In genomic region chr4:53847541-53847940, GRCm38 (mm10) we compare ENCODE assay signal across 14 mouse cellular contexts.
"Had no signal": no experiment of that assay in that cellular context is flagged by ENCODE, and none has a peak within 500 bp of the region (broad histone marks: within the 10 kb centered on the region; RNA-seq: fewer than 3 reads in every experiment).

No protein-coding gene starts in this region.

- H3K4me1 ChIP-seq: kidney, embryonic 15.5 days; limb, embryonic 12.5 days; limb, embryonic 15.5 days; liver, embryonic 13.5 days had no signal

- H3K27me3 ChIP-seq: kidney, embryonic 15.5 days; limb, embryonic 12.5 days; limb, embryonic 15.5 days; liver, embryonic 13.5 days had no signal

- H3K4me3 ChIP-seq: kidney, embryonic 15.5 days; limb, embryonic 12.5 days; limb, embryonic 15.5 days; liver, embryonic 13.5 days had no signal

- H3K36me3 ChIP-seq: liver, embryonic 13.5 days had no signal

- DNase-seq: kidney, adult 8-10 months; kidney, postnatal 10 days; kidney, postnatal 36 days; layer of hippocampus, postnatal 36 days; left cerebral cortex, postnatal 4 days; liver, embryonic 13.5 days; lung, embryonic 14.5 days; midbrain, embryonic 14.5 days; thymus, adult 18-20 months; thymus, postnatal 36 days had no signal

- H3K9me3 ChIP-seq: kidney, embryonic 15.5 days; limb, embryonic 12.5 days; limb, embryonic 15.5 days; liver, embryonic 13.5 days had no signal

- H3K27ac ChIP-seq: kidney, embryonic 15.5 days; limb, embryonic 12.5 days; limb, embryonic 15.5 days; liver, embryonic 13.5 days had no signal

- ATAC-seq: lung, postnatal 0 days had no signal
